In the genomic region with DNA sequence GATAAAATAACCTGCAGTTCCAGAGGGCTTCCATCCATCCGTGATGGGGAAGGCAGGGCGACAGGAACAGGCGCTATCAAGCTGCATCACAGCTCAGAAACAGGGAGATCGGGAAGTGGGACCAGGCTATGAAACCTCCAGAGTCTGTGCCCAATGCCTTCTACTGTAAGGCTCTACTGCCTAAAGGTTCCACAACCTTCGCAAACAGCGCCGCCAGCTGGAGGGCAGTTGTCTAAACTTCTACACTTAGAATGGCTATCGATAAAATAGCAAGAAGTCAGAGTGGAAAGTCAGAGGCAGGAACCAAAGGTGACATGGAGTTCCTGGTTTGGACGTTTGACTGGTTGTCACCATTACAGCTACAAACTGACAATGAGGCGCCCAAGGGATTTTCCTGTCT, we compare ENCODE assay signal across 8 mouse cellular contexts. TPM values are rescaled to one million over a fixed set of nuclear protein-coding genes. Genes with fewer than 3 reads are reported as not detected.
DNase-seq lines count a peak whose midpoint lies in the region; ATAC-seq and TF ChIP-seq lines count a peak whose summit lies in the region.

No protein-coding gene starts in this region.

- no peaks in the 10 kb centered on the region for H3K27me3 ChIP-seq in ES-Bruce4 (ENCODE audit: control insufficient read depth, insufficient read depth, low read length, poor library complexity, severe bottlenecking)
- no peaks in the 10 kb centered on the region for H3K27me3 ChIP-seq in heart, embryonic 15.5 days
- no peaks in the 10 kb centered on the region for H3K27me3 ChIP-seq in liver, postnatal 0 days (ENCODE audit: insufficient read depth, low read length)

- no peak for ATAC-seq in heart, embryonic 15.5 days (replicated peaks; ENCODE audit: insufficient number of reproducible peaks, insufficient read depth, low FRiP score, low read depth)
- ATAC-seq in liver, postnatal 0 days: peak; percentile 50

- TF ChIP-seq EP300 in ES-Bruce4 (IDR thresholded peaks at IDR 0.05; ENCODE audit: insufficient read depth, low read depth, low read length): no peak
- no peak for TF ChIP-seq EP300 in liver, postnatal 0 days (IDR thresholded peaks at IDR 0.05; ENCODE audit: low read depth)

- no peak for TF ChIP-seq POLR2A in ES-Bruce4 (IDR thresholded peaks at IDR 0.05; ENCODE audit: insufficient read depth, low read length)
- no peak for TF ChIP-seq POLR2A in embryonic fibroblast, embryonic 13.5 days (IDR thresholded peaks at IDR 0.05; ENCODE audit: low read depth, low read length)

- peak; percentile 44 to 69 for DNase-seq in adrenal gland, postnatal 4 days (ENCODE audit: low spot score in 2 of 2)
- peak; percentile 89 to 92 for DNase-seq in kidney, postnatal 4 days
- DNase-seq in liver, postnatal 0 days: peak; percentile 86
- DNase-seq in ovary, postnatal 14 days (ENCODE audit: low spot score): peak; percentile 58
- peak; percentile 75 to 77 for DNase-seq in thymus, postnatal 36 days

- H3K4me1 ChIP-seq in ES-Bruce4 (ENCODE audit: control insufficient read depth, insufficient read depth, low read length): peaks cover 3% of the 10 kb centered on the region
- no peaks in the 10 kb centered on the region for H3K4me1 ChIP-seq in embryonic fibroblast, embryonic 13.5 days (ENCODE audit: control insufficient read depth, insufficient read depth, low read length)
- H3K4me1 ChIP-seq in heart, embryonic 15.5 days (replicated peaks): peaks cover 14% of the 10 kb centered on the region
- H3K4me1 ChIP-seq in liver, postnatal 0 days (ENCODE audit: insufficient read depth): peaks cover 9% of the 10 kb centered on the region

- peak overlapping the region; percentile 59 for H3K4me3 ChIP-seq in ES-Bruce4 (ENCODE audit: low read depth, low read length)
- H3K4me3 ChIP-seq in embryonic fibroblast, embryonic 13.5 days (ENCODE audit: insufficient read depth, low read length): no peak overlapping the region
- peak overlapping the region; percentile 36 for H3K4me3 ChIP-seq in heart, embryonic 15.5 days
- H3K4me3 ChIP-seq in liver, postnatal 0 days (ENCODE audit: low read depth, low read length): peak overlapping the region; percentile 42

- H3K4me2 ChIP-seq in heart, embryonic 15.5 days: peak overlapping the region; percentile 42
- H3K4me2 ChIP-seq in liver, postnatal 0 days (ENCODE audit: low read depth, low read length): peak overlapping the region; percentile 56

- H3K27ac ChIP-seq in ES-Bruce4 (ENCODE audit: insufficient read depth, low read length): peak overlapping the region; percentile 52; the same call in 1 of the 2 replicates
- H3K27ac ChIP-seq in embryonic fibroblast, embryonic 13.5 days (ENCODE audit: insufficient read depth, low read length): no peak overlapping the region
- H3K27ac ChIP-seq in heart, embryonic 15.5 days: no peak overlapping the region
- H3K27ac ChIP-seq in liver, postnatal 0 days (ENCODE audit: low read depth): no peak overlapping the region

- WGBS in heart, embryonic 15.5 days: 19% methylated on average over 10 of the region's 10 CpGs
- 16% methylated on average over 10 of the region's 10 CpGs for WGBS in liver, postnatal 0 days (ENCODE audit: insufficient replicate concordance)

- TF ChIP-seq CTCF in ES-Bruce4 (IDR thresholded peaks at IDR 0.05; ENCODE audit: low read depth, low read length): peak; percentile 86
- TF ChIP-seq CTCF in embryonic fibroblast, embryonic 13.5 days (IDR thresholded peaks at IDR 0.05; ENCODE audit: borderline replicate concordance, insufficient read depth, low read length): peak; percentile 53; the same call in 1 of the 2 replicates
- TF ChIP-seq CTCF in liver, postnatal 0 days (IDR thresholded peaks at IDR 0.05; ENCODE audit: low read depth): peak; percentile 87

- peaks cover 3% of the 10 kb centered on the region; the same call in 1 of the 2 replicates for H3K36me3 ChIP-seq in ES-Bruce4 (ENCODE audit: control insufficient read depth, insufficient read depth, low read length, poor library complexity, severe bottlenecking)
- peaks cover 16% of the 10 kb centered on the region for H3K36me3 ChIP-seq in heart, embryonic 15.5 days
- H3K36me3 ChIP-seq in liver, postnatal 0 days (replicated peaks; ENCODE audit: insufficient read depth, low read length): peaks cover 11% of the 10 kb centered on the region

- H3K9ac ChIP-seq in ES-Bruce4 (ENCODE audit: low read depth, poor library complexity, severe bottlenecking): peak overlapping the region; percentile 28; the same call in 1 of the 2 replicates
- peak overlapping the region; percentile 39; the same call in 1 of the 2 replicates for H3K9ac ChIP-seq in heart, embryonic 15.5 days
- no peak overlapping the region for H3K9ac ChIP-seq in liver, postnatal 0 days (replicated peaks)

- no peaks in the 10 kb centered on the region for H3K9me3 ChIP-seq in ES-Bruce4 (replicated peaks; ENCODE audit: control insufficient read depth, insufficient read depth, low read length, poor library complexity, severe bottlenecking)
- H3K9me3 ChIP-seq in heart, embryonic 15.5 days (replicated peaks): no peaks in the 10 kb centered on the region
- no peaks in the 10 kb centered on the region for H3K9me3 ChIP-seq in liver, postnatal 0 days (ENCODE audit: low read length)

RNA-seq across cellular contexts. Expression of gene Pmpcb, which starts 1.4 kb away (rescaled TPM):
- 107 and 111 TPM in 2 replicates for polyA plus RNA-seq in ES-Bruce4 (2011; ENCODE audit: insufficient read depth, insufficient read length, low read depth, missing spikeins)
- 100 to 1,000 TPM; 213 to 227 TPM for total RNA-seq in adrenal gland, postnatal 4 days (2021)
- 78.7 and 107 TPM in 2 replicates for polyA plus RNA-seq in embryonic fibroblast, embryonic 13.5 days (2011; ENCODE audit: insufficient read length, low read depth, missing spikeins)
- polyA plus RNA-seq in heart, embryonic 15.5 days (2015; fragmentation: Nextera tagmentation; extraction: Ambion mirVana): 130 and 140 TPM in 2 replicates
- polyA plus RNA-seq in liver, postnatal 0 days (2015; fragmentation: Nextera tagmentation; extraction: Ambion mirVana): 43.6 and 45.9 TPM in 2 replicates

RNA-seq across cellular contexts. Expression of gene Napepld, which starts 34.4 kb away (rescaled TPM):
- 6.4 and 7.0 TPM in 2 replicates for polyA plus RNA-seq in ES-Bruce4 (2011; ENCODE audit: insufficient read depth, insufficient read length, low read depth, missing spikeins)
- total RNA-seq in adrenal gland, postnatal 4 days (2021): 10 to 100 TPM; 22.1 to 24.7 TPM
- 1.7 and 1.9 TPM in 2 replicates for polyA plus RNA-seq in embryonic fibroblast, embryonic 13.5 days (2011; ENCODE audit: insufficient read length, low read depth, missing spikeins)
- polyA plus RNA-seq in heart, embryonic 15.5 days (2015; fragmentation: Nextera tagmentation; extraction: Ambion mirVana): 5.6 and 5.7 TPM in 2 replicates
- polyA plus RNA-seq in liver, postnatal 0 days (2015; fragmentation: Nextera tagmentation; extraction: Ambion mirVana): 0.53 and 0.70 TPM in 2 replicates

RNA-seq across cellular contexts. Expression of gene Dnajc2, which starts 49.5 kb away (rescaled TPM):
- polyA plus RNA-seq in ES-Bruce4 (2011; ENCODE audit: insufficient read depth, insufficient read length, low read depth, missing spikeins): 113 and 119 TPM in 2 replicates
- 10 to 100 TPM; 31.4 to 41.3 TPM for total RNA-seq in adrenal gland, postnatal 4 days (2021)
- polyA plus RNA-seq in embryonic fibroblast, embryonic 13.5 days (2011; ENCODE audit: insufficient read length, low read depth, missing spikeins): 46.0 and 48.1 TPM in 2 replicates
- polyA plus RNA-seq in heart, embryonic 15.5 days (2015; fragmentation: Nextera tagmentation; extraction: Ambion mirVana): 43.1 and 44.5 TPM in 2 replicates
- 25.0 and 27.1 TPM in 2 replicates for polyA plus RNA-seq in liver, postnatal 0 days (2015; fragmentation: Nextera tagmentation; extraction: Ambion mirVana)

RNA-seq across cellular contexts. Expression of gene Psmc2, which starts 49.5 kb away (rescaled TPM):
- polyA plus RNA-seq in ES-Bruce4 (2011; ENCODE audit: insufficient read depth, insufficient read length, low read depth, missing spikeins): 137 TPM in 2 replicates
- 100 to 1,000 TPM; 126 to 130 TPM for total RNA-seq in adrenal gland, postnatal 4 days (2021)
- 108 and 127 TPM in 2 replicates for polyA plus RNA-seq in embryonic fibroblast, embryonic 13.5 days (2011; ENCODE audit: insufficient read length, low read depth, missing spikeins)
- 128 and 134 TPM in 2 replicates for polyA plus RNA-seq in heart, embryonic 15.5 days (2015; fragmentation: Nextera tagmentation; extraction: Ambion mirVana)
- polyA plus RNA-seq in liver, postnatal 0 days (2015; fragmentation: Nextera tagmentation; extraction: Ambion mirVana): 76.7 and 82.0 TPM in 2 replicates
